Mouse (Mus musculus): ENCODE results near the gene Dbx1. TPM values are rescaled to one million over a fixed set of nuclear protein-coding genes. Genes with fewer than 3 reads are reported as not detected.

Gene Dbx1
- not detected in 2 replicates for polyA plus RNA-seq (2015; fragmentation: Nextera tagmentation; extraction: Ambion mirVana)

GRCm38 (mm10) chr7:49636491-49637115 is at the start of gene Dbx1:
Gene Dbx1, minus strand, starts transcription at chr7:49636849.
- Histone ChIP-seq H3K27ac (ENCODE audit: low read length) (no peak within 1 kb of the TSS), H3K4me2 (ENCODE audit: low read depth, low read length) (no peak within 1 kb of the TSS), H3K36me3 (ENCODE audit: control insufficient read depth, insufficient read depth) (no peaks in the 10 kb centered on the region), H3K27me3 (ENCODE audit: control insufficient read depth, insufficient read depth, low read depth, low read length) (peaks cover 94% of the 10 kb centered on the region), H3K4me1 (ENCODE audit: control insufficient read depth, low read depth, low read length) (no peaks in the 10 kb centered on the region; the same call in 1 of the 2 replicates), H3K4me3 (ENCODE audit: low read depth, low read length) (no peak within 1 kb of the TSS), H3K9me3 (replicated peaks; ENCODE audit: control insufficient read depth, low read length) (no peaks in the 10 kb centered on the region), H3K9ac (ENCODE audit: low read depth, low read length) (no peak within 1 kb of the TSS)
- ATAC-seq (ENCODE audit: low read depth): no peak
- 1% methylated on average over 33 of the region's 33 CpGs for WGBS (ENCODE audit: insufficient replicate concordance)

DNA sequence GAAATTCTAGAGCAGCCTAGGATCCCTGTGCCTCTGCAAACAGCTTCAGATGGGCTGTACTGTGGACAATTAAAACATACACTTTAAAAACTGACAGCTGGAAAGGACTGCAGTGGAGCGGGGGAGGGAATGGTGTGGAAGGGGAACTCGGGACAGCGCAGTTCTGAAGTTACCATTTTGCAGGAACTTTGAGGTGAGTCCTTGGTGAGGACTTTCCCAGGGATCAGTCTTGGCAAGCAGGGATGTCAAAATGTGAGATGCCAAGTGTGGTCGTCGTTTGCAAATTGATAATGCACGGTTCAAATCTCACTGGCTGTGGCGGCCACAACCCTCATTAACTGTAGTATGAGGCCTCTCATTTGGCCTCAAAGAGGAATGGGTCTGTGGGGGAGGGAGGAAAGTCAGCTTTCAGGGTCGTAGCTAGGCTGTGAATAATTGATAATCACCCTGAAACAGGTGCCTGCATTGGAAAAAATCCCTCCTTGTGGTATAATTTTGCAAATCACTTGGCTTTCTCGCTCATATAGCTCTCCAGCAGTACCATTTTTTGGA is 42.3 kb upstream of the Dbx1 start:
- H3K27ac ChIP-seq (ENCODE audit: low read length): no peak overlapping the region
- no peaks in the 10 kb centered on the region for H3K4me1 ChIP-seq (ENCODE audit: control insufficient read depth, low read depth, low read length)
- no peaks in the 10 kb centered on the region for H3K9me3 ChIP-seq (replicated peaks; ENCODE audit: control insufficient read depth, low read length)
- no peak overlapping the region for H3K9ac ChIP-seq (ENCODE audit: low read depth, low read length)
- H3K4me2 ChIP-seq (ENCODE audit: low read depth, low read length): no peak overlapping the region
- 7% methylated on average over 9 of the region's 9 CpGs for whole genome bisulfite sequencing (ENCODE audit: insufficient replicate concordance)
- peaks cover 32% of the 10 kb centered on the region for H3K27me3 ChIP-seq (ENCODE audit: control insufficient read depth, insufficient read depth, low read depth, low read length)
- no peak overlapping the region for H3K4me3 ChIP-seq (ENCODE audit: low read depth, low read length)
- no peak for ATAC-seq (ENCODE audit: low read depth)
- no peaks in the 10 kb centered on the region for H3K36me3 ChIP-seq (ENCODE audit: control insufficient read depth, insufficient read depth)

DNA sequence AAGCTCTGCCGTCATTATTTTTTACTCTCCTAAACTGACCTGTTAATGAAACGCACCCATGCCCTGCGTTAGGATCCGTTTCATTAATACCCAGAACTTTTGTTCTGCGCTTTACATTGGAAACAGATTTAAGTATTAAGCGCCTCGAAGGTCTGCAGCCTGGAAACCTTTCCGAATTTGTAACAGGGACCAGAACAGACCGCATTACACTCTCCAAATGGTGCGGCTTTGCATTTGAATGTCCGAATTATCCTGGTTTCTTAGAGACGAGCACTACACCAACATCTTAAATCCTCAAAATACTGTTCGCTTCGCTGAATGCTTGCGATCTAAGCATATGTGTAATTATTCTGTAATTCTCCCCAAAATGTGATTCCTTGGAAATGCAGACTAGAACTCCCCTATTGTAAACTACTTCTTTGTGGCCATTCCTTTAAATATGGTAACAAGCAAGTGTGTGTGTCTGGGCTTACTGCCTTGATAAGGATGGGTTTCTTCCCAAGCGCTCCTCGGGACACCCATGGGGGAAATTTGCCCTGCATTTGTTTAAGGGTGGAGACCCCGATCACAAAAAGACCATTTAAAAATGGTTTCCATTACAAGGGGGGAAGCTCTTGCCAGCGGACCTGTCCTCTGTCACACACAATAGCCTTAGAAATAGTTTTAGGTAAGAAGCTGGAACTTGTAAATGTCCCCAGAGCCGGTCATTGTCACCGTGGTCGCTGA is 41.6 kb upstream of the Dbx1 start:
- H3K27me3 ChIP-seq (ENCODE audit: control insufficient read depth, insufficient read depth, low read depth, low read length): peaks cover 32% of the 10 kb centered on the region

DNA sequence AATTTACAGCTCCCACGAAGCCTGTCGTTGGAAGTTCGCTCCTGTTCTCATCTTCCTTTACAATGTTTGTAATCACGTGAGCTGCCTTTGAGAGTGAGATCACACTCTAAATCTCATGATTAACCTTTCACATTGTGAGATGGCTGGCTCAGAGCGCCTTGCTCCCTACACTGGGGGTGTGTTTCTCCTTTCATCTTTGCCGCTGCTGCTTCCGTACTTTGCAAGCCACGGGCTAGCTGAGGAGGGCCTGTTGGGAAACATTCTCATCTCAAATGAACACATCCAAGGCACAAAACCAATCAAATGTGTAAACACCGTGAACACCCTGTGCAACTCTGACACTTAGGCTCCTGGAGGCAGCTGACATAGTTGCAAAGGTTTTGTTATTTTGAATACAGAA is 40.5 kb upstream of the Dbx1 start:
- 2% methylated on average over 9 of the region's 9 CpGs for WGBS (ENCODE audit: insufficient replicate concordance)
- Histone ChIP-seq H3K27me3 (ENCODE audit: control insufficient read depth, insufficient read depth, low read depth, low read length) (peaks cover 32% of the 10 kb centered on the region), H3K27ac (ENCODE audit: low read length) (no peak overlapping the region), H3K36me3 (ENCODE audit: control insufficient read depth, insufficient read depth) (no peaks in the 10 kb centered on the region), H3K9me3 (replicated peaks; ENCODE audit: control insufficient read depth, low read length) (no peaks in the 10 kb centered on the region), H3K4me3 (ENCODE audit: low read depth, low read length) (no peak overlapping the region), H3K9ac (ENCODE audit: low read depth, low read length) (no peak overlapping the region), H3K4me1 (ENCODE audit: control insufficient read depth, low read depth, low read length) (no peaks in the 10 kb centered on the region), H3K4me2 (ENCODE audit: low read depth, low read length) (no peak overlapping the region)
- ATAC-seq (ENCODE audit: low read depth): no peak

More for the DNA sequence above, 41.6 kb upstream of the Dbx1 start:
- no peak overlapping the region for H3K4me3 ChIP-seq (ENCODE audit: low read depth, low read length)
- no peak overlapping the region for H3K27ac ChIP-seq (ENCODE audit: low read length)
- no peaks in the 10 kb centered on the region for H3K36me3 ChIP-seq (ENCODE audit: control insufficient read depth, insufficient read depth)
- H3K4me1 ChIP-seq (ENCODE audit: control insufficient read depth, low read depth, low read length): no peaks in the 10 kb centered on the region
- ATAC-seq (ENCODE audit: low read depth): no peak
- WGBS (ENCODE audit: insufficient replicate concordance): 5% methylated on average over 22 of the region's 22 CpGs
- H3K9me3 ChIP-seq (replicated peaks; ENCODE audit: control insufficient read depth, low read length): no peaks in the 10 kb centered on the region
- H3K9ac ChIP-seq (ENCODE audit: low read depth, low read length): no peak overlapping the region
- H3K4me2 ChIP-seq (ENCODE audit: low read depth, low read length): no peak overlapping the region

DNA sequence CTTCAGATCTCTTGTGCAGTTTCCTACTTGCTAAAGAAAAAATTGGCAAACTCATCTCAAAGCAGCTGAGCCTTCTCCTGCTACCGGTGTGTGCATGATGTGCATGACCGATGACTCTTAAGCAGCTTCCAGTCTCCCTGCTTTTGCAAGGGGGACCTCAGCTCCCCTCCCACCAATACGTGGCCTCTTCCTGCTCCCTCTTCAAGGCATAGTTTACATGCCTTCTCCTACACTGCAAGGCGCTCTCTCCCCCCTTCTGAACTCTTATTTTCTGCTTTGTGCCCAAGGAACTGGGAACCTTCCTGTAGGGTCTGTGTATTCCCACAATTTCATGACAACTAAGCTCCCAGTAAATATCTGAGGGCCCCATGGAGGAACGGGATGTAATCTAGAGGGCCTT is 40.0 kb upstream of the Dbx1 start:
- Histone ChIP-seq H3K4me2 (ENCODE audit: low read depth, low read length) (no peak overlapping the region), H3K27ac (ENCODE audit: low read length) (no peak overlapping the region), H3K9ac (ENCODE audit: low read depth, low read length) (no peak overlapping the region), H3K36me3 (ENCODE audit: control insufficient read depth, insufficient read depth) (no peaks in the 10 kb centered on the region), H3K9me3 (replicated peaks; ENCODE audit: control insufficient read depth, low read length) (no peaks in the 10 kb centered on the region), H3K4me1 (ENCODE audit: control insufficient read depth, low read depth, low read length) (no peaks in the 10 kb centered on the region), H3K4me3 (ENCODE audit: low read depth, low read length) (no peak overlapping the region), H3K27me3 (ENCODE audit: control insufficient read depth, insufficient read depth, low read depth, low read length) (peaks cover 29% of the 10 kb centered on the region)
- 17% methylated on average over 5 of the region's 5 CpGs for WGBS (ENCODE audit: insufficient replicate concordance)
- ATAC-seq (ENCODE audit: low read depth): no peak

DNA sequence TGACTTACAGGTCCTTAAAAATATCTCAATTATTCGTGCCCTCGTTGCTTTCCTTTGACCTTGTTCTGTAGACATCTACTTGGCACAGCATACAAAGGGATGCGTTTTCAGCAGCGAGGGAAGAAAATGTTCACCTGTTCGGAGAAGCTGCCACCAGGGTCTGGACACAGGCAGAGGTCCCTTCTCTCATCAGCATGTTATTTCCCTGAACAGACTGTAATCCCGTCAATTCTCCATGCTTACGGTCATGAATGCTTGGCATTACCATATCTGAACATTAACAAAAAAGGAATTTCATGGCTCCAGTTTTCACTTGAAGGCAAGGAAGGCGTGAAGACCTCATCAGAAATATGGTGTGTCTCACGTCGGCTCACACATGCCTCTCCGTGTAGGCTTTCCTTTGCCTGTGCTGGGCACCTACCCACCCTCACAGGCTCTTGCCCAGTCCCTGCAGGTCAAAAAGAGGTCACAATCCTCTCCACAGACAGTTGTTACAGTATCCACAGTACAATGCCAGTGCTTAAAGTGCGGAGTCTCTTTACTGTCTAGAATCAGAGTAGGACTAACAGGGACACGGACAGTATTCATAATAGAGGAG is 31.7 kb upstream of the Dbx1 start:
- Histone ChIP-seq H3K9ac (ENCODE audit: low read depth, low read length) (no peak overlapping the region), H3K27me3 (ENCODE audit: control insufficient read depth, insufficient read depth, low read depth, low read length) (no peaks in the 10 kb centered on the region), H3K4me2 (ENCODE audit: low read depth, low read length) (no peak overlapping the region), H3K9me3 (replicated peaks; ENCODE audit: control insufficient read depth, low read length) (no peaks in the 10 kb centered on the region), H3K4me1 (ENCODE audit: control insufficient read depth, low read depth, low read length) (no peaks in the 10 kb centered on the region), H3K36me3 (ENCODE audit: control insufficient read depth, insufficient read depth) (no peaks in the 10 kb centered on the region), H3K4me3 (ENCODE audit: low read depth, low read length) (no peak overlapping the region), H3K27ac (ENCODE audit: low read length) (no peak overlapping the region)
- no peak for ATAC-seq (ENCODE audit: low read depth)
- WGBS (ENCODE audit: insufficient replicate concordance): 72% methylated on average over 13 of the region's 13 CpGs

GRCm38 (mm10) chr7:49663575-49663974 is 26.9 kb upstream of the Dbx1 start:
- Histone ChIP-seq H3K4me2 (ENCODE audit: low read depth, low read length) (no peak overlapping the region), H3K4me3 (ENCODE audit: low read depth, low read length) (no peak overlapping the region), H3K36me3 (ENCODE audit: control insufficient read depth, insufficient read depth) (no peaks in the 10 kb centered on the region), H3K9me3 (replicated peaks; ENCODE audit: control insufficient read depth, low read length) (no peaks in the 10 kb centered on the region), H3K27me3 (ENCODE audit: control insufficient read depth, insufficient read depth, low read depth, low read length) (peaks cover 10% of the 10 kb centered on the region), H3K9ac (ENCODE audit: low read depth, low read length) (no peak overlapping the region), H3K4me1 (ENCODE audit: control insufficient read depth, low read depth, low read length) (no peaks in the 10 kb centered on the region), H3K27ac (ENCODE audit: low read length) (no peak overlapping the region)
- no peak for ATAC-seq (ENCODE audit: low read depth)
- 44% methylated on average over 3 of the region's 3 CpGs for WGBS (ENCODE audit: insufficient replicate concordance)

DNA sequence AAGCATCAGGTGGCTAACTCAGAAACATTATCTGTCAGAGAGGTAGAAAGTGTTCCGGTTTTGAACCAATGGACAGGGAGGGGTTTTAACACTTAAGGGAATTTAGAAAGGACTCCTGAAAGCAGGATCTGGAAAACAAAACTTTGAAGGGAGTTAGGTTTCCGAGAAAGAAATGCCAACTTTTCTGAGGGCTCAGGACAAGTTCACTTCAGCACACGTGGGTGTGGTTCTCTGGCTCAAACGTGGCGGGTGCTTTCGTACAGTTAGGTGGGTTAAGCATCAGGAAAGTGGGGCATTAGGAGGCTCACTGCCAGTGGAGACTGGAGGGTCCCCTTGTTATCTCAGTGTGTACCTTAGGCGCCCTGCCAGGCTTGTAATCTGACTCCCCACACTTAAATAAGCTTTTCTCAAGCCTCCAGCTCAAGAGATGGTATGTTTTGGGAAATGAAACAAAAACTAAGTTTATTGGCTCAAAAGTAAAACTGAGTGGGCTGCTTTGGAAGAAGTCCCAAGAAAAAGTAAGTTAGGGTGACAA is 25.9 kb upstream of the Dbx1 start:
- Histone ChIP-seq H3K4me2 (ENCODE audit: low read depth, low read length) (no peak overlapping the region), H3K9ac (ENCODE audit: low read depth, low read length) (no peak overlapping the region), H3K27me3 (ENCODE audit: control insufficient read depth, insufficient read depth, low read depth, low read length) (peaks cover 10% of the 10 kb centered on the region), H3K27ac (ENCODE audit: low read length) (no peak overlapping the region), H3K4me3 (ENCODE audit: low read depth, low read length) (no peak overlapping the region), H3K4me1 (ENCODE audit: control insufficient read depth, low read depth, low read length) (no peaks in the 10 kb centered on the region), H3K36me3 (ENCODE audit: control insufficient read depth, insufficient read depth) (no peaks in the 10 kb centered on the region), H3K9me3 (replicated peaks; ENCODE audit: control insufficient read depth, low read length) (no peaks in the 10 kb centered on the region)
- no peak for ATAC-seq (ENCODE audit: low read depth)
- 11% methylated on average over 7 of the region's 7 CpGs for WGBS (ENCODE audit: insufficient replicate concordance)

Measured in liver, embryonic 16.5 days (tissue).